Mouse (Mus musculus) mouse embryonic stem cell (cell line): ENCODE results near the gene Mrpl55.

Experiments used
- in situ Hi-C, 2 experiments: fragments of 300-500 bp; cut with MboI; formaldehyde crosslinking; loops; 1 replicate in 1 of 2; 3 replicates in 1 of 2; pipeline ENCODE4 v1.14.3; 2019 to 2020; ENCODE audit warnings: low sequenced_read_pairs in 2 of 2, low pct_unique_long_range_greater_than_20kb in 1 of 2, mixed read lengths in 1 of 2; ENCODE audit not compliant: unreplicated experiment in 1 of 2

Mrpl55 gene

DNA sequence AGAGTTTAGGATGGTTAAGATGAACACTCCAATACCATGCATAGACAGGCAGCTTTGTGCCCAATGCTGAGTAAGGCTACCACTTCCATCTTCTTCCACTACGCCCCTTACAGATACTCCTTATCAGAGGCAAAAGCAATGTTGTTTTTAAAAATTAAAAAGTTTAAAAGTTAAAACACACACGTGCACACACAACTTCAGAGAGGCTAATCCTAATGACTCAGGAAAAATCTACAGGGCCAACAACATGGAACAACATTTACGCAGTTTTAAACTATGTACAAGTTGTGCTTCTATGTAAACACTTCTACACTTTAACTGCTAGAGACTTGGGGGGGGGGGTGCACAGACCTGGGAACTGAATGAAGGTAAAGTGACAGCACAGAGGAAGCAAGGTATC, 21.7 kb downstream of the Mrpl55 start:
- in situ Hi-C loops = no loop called here

DNA sequence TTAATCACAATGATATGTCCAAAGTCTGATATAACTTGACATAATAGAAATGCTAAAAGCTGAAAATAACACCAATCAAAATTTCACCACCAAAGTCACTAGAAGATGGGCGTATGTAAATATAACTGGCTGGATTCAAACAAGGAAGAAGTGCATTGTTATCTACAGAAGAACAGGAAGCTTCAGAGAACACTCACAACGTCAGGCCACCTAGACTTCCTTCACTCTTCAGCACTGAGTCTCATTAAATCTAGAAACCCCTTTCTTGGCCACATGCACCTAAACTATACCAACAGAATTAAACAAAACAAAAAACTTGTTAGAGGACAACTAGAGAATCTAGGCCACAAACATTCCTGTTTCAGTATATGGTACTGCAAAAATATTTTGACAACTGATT, 22.2 kb downstream of the Mrpl55 start:
- in situ Hi-C loops = no loop called here

DNA sequence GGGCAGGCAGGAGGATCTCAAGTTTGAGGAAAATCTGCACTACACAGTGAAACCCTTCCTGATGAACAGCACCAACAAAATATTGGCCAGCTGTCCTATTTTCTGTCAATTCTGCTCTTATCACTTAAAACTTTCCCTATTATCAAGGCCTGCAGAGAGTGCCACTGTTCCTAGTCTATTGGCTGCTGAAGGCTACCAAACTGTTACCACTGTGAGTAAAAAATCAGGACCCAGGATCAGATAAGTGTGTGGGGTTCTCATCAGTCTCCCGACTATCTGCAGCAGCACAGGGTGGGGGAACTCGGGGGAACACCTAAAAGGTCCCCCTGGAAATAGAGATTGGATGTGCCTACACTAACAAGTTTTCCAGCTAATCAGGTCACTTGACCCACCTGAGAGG, 22.9 kb downstream of the Mrpl55 start:
- in situ Hi-C loops = no loop called here

DNA sequence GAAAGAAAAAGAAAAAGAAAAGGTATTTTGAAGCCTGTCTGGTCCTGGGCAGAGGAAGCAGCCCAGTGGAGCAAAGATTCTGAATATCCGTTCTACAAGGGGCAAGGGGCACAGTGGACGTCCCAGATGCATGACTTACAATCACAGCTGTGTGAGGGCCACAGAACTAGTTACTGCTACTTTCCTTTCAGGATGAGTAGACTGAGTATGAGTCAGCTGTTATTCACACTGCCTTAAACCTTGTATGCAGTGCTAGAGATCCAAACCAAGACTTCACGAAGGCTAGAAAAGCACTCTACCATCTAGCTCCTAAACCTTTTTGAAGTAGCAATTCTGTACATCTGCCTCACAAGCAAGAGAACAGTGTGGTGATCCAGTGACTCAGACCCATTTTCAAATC, 24.0 kb downstream of the Mrpl55 start:
- in situ Hi-C loops = no loop called here

DNA sequence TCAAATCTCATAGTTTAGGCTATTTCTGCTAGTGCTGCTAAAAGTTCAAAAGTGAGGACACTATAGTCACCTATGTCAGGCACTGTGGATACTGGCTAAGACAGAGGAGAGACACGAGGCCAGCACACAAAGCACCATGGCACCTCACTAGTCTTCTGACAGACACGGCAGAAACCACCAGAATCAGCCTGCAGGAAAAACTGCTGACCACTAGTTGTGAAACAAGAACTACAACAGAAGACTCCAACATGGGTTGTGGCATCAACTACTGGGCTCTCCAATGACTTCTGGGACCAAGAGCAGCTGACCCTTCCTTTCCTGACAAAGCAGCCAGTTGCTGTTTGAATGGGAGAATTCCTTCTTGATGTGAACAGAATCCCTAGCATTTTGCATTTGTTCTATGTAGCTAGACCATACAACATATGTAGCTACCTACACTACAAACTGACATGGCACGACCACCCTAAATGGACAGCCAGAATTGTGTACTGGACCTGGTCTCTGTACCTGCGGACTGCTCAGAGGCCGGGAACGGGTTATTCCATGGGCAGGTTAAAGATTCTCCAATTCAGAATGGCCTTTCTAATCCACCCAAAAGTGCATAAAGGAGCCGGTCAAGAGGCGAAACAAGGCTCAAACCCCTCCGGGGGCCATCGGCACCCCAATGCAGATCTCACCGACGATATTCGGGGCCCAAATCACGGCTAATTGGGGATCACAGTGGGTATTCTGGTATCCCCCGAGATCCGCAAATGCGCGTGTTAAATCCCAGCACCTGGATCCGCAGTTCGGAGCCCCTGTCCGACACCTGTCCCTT, 24.7 kb downstream of the Mrpl55 start:
- in situ Hi-C loops = no loop called here

DNA sequence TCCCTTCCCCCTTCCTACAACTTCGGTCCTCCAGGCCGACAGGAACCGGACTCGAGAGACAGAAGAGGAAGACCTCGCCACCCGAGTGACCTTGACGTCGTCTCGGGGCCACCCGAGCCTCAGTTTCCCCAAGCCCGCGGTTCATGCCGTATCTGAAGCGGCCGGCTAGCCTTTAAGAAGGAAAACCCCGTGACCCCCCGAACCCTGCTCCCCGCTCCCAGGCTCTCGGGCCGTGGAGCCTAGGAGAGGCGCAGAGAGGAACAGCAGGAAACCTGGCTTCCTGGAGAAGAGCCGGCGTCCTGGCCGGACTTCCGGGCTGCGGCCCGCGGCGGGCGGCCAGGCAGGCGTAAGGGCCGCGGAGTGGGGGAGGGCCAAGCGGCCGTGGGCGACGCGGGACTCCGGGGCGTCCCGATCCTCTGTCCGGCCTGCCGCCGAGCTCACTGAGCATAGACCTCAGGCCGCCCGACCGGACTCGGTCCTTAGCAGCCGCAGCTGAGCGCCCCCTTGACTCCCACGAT, 25.4 kb downstream of the Mrpl55 start:
- in situ Hi-C loops = no loop called here

DNA sequence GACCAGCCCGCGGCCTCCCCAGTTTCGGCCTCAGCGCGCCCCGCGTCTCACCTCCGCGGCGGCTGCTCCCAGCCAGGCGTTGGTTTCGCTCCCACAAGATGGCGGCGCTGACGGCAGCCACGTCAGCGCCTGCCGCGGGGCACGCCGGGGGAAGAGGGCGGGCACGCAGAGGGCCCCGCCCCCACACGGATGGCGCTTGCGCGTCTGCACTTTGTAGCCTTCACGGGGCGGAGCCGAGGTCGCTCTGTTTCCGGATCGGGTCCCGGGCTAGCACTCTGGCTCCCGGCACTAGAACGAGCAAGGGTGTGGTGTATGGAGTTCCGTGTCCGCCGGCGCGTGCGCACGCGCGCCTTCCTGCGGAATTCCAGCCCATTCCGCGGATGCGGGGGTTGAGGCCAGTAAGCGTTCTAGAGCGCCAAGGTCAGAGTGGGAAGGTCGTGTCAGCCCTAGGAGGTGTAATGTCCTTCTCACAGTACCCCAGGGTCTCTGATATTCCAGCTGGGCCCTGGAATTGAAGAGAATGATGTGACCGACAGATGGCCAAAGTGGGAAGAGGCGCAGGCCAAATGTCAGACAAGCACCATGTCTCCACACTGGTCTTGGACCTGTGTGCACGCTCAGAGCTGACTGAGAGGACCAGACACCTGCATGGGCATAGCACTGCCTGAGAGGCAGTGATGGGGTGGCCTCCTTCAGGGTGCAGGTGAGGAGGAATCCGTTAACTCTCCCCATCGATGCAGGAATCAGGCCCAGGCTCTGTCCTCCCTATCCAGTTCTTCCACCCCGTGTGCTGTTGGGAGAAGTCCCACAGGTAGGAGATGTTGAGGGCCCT, 26.1 kb downstream of the Mrpl55 start, which contains the start of gene Arf1:
Arf1 (minus strand) TSS at position 149 of the 832 bp plus-strand sequence.
- in situ Hi-C loops = no loop called here

DNA sequence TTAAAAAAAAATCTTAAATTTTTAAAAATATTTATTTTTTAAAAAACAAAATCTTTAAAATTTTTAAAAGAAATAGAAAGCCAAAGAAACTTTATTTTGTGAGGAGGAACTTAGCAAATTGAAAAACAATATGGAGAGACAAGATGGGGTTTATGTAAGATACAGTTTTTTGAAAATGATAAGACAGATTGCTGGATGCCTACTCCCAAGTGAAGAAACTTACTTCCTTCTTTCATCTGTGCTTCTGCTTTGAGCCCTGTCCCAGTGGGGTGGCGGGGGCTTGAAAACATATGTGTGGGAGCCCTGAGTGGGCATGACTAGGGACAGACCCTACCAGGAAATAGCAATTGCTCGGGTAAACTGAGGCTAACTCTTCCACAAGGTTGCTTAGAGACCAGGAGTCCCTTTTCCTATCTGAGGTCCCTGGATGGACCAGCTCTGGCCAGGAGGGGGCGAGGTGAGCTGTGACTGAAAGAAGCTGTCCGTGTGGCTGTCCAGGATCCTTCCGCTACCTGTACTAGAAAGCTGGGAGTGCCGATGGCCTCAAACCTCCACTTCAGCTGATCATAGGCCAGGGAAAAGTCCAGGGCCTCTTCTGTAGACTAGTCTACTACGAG, 28.0 kb downstream of the Mrpl55 start:
- in situ Hi-C loops = no loop called here

DNA sequence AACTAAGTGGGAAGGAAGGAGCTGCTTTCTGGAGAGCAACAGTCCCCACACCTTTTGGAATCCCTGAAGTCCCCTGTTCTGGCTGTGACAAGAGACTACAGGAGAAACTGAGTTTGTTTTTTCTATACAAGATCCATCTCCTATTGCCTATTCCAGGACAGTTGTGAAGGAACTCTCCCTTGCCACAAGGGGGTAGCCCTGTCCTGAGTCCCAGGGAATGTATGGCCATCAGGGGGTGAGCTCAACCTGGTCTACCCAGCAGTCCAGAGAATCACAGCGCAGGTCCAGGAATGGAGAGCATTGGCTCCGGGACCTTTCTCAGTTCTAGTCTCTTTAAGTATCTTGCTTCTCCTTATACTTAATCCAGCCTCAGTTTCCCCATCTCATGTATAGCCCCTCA, 30.5 kb downstream of the Mrpl55 start:
- in situ Hi-C loops = no loop called here

DNA sequence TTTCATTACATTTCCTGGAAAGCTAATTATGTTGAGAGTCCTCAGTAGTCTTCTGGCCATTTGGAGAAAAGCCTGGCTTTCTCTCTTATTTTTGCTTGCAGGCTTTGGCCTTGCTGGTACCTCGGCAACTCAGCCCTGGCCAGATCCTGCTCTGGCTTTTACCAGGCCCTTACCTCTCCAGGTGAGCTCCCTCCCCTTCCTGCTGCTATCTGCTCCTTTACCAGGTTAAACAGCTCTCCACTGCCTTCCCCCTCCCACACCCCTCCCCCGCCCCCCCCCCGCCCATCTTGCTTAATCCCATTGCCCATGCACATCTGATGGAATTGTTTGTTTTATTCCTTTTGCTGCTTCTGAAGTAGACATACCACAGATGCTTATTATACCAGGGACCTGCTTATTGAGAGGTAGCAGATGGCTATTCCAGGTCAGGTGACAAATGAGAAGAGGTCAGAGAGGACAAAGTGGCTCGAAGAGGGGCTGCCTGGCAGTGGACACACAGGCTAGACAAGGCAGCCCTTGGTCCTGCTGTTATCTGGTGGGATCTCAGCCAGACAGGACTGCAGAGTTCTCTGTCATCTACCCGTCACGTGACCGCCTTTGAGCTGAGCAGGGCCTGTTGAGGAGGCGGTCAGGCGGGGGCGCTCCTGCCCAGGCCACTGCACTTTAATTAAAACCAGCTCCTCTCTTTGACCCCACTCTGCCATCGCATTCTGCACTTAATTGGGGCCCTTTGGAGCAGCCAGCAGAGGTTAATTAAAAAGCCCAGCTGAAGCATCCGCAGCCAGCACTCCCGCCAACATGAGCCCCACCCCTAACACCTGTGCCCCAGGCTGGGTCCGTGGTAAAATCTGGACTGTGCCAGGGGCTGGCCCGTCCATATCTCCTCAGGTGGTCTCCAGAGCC, 36.5 kb downstream of the Mrpl55 start:
- in situ Hi-C loops = no loop called here

DNA sequence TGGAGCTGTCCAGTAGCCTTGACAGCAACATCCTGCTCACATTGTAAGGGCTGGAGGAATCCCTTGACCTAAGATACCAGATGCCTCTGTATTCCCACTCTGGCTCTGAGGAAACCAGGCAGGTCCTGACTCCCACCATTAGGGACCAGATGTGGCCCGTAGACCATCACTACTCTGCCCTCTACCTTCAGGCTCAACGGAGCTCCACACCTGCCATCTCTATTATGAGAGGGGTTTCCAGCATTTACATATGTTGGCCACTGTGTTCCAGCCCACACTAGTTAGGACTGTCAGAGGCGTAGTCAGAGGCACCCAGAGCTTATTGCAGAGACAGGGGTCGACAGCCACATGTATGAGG, 37.1 kb downstream of the Mrpl55 start:
- in situ Hi-C loops = no loop called here

DNA sequence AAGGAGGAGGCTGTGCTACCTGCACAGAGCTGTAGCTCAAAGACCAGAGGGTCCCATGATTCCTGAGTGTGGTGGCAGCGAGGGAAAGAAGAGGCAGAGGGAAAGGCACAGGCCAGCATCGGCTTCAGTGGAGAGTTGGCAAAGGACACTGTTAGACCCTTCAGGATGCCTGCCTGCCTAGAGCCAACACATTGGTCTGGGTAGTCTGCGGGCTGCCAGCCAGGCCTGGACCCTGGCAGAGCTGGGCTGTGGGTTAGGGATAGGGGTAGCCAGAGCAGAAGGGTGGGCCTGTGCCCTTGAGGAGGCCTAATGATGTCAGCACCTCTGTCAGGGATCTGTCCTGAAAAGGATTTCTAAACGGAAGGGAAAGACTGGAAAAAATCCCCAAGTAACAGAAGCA, 37.5 kb downstream of the Mrpl55 start:
- in situ Hi-C loops = loop anchor here in 1 of 2 experiments (5.0 kb wide), 1 partner anchor 53 kb away; the partner anchor contains the start of gene Wnt3a

DNA sequence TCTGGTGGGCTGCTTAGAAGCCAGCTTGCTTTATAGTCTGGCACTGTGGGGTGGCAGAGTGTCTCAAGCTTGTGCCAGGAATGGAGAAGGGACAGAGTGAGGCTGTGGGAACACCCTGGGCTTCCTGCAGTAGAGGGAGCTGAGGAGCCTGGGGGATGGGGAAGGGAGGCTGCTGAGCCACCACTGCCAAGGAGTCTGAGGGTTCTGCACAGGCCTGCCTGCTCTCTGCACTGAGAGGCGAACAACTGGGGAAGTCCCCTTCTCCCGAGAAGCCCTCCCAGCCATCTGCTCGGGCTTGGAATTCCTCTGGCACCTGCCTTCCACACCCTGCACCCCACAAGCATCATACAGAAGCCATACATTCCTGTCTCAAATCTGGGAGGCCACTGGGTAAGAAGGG, 39.6 kb downstream of the Mrpl55 start:
- in situ Hi-C loops = loop anchor here in 1 of 2 experiments (5.0 kb wide), 1 partner anchor 50 kb away; the partner anchor contains the start of gene Wnt3a

DNA sequence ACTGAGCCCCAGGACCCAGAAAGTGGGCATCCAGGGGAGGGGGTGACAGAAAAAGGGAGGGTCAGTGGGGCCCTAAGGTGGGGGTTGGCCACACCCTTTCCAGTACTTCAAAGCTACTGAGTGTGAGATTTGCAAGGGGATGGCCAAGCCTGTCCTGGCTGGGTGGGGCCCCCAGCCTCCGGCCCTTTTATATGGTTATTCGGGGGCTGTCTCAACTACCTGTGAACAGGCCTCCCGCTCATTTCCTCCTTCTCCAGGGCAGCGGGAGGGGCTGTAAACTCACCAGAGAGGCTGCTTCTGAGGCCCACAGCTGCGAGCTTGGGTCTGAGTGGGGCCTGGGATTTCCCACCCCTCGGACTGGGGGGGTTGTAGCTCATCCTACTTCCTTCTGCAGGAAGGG, 41.6 kb downstream of the Mrpl55 start:
- in situ Hi-C loops = loop anchor here in 1 of 2 experiments (5.0 kb wide), 1 partner anchor 48 kb away; the partner anchor contains the start of gene Wnt3a

DNA sequence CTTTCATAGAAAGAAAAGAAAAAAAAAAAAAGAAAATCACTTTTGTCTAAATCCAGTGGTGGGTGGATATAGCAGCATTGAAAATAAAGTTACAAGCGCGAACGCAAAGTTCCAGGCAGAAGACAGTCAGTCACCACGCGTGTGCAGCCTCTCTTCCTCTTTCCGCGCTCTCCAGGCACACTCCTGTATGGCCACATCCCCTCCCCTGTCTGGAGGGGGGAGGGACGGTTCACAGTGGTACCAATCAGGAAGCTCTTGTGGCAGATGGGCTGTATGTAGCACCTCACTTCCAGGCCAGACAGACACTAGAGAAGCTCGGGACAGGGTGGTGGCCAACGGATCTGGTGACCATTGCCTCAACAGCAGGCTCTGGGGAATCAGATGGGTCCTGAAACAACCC, 45.8 kb downstream of the Mrpl55 start:
- in situ Hi-C loops = loop anchor here in 1 of 2 experiments (5.0 kb wide), 1 partner anchor 34 kb away; no protein-coding TSS in a partner anchor
